Mouse (Mus musculus) intestine, postnatal 0 days (tissue): ENCODE measurements at regions not wholly inside any gene's neighbourhood (a gene's known extent, or its start where the extent isn't known, plus 50 kb on each side); places are given as distances from the start of the nearest gene placed in this dataset.
A peak's percentile ranks its signal among the peaks of the same experiment; 100 is the strongest.

Source experiments
- ATAC-seq: fragments of 200-750 bp; cut with Nextera tagmentation; 2 replicates; pipeline ENCODE4 v1.8.0; 2017; ENCODE audit warnings: mild to moderate bottlenecking, moderate TSS enrichment, moderate library complexity
- H3K27ac ChIP-seq: fragments of 300-500 bp; sonication (generic); 2 replicates; pipeline ENCODE4 v1.5.1; 2014; ENCODE audit warnings: mild to moderate bottlenecking, low read depth, low read length, moderate library complexity
- H3K27me3 ChIP-seq: fragments of 300-500 bp; sonication (generic); replicated peaks from 2 replicates; pipeline ENCODE4 v1.6.1; 2014; ENCODE audit warnings: low read length, mixed read lengths; ENCODE audit not compliant: control insufficient read depth, insufficient read depth
- H3K36me3 ChIP-seq: fragments of 300-500 bp; sonication (generic); 2 replicates; pipeline ENCODE4 v1.6.1; 2014; ENCODE audit warnings: mild to moderate bottlenecking, moderate library complexity; ENCODE audit not compliant: control insufficient read depth, insufficient read depth
- H3K4me1 ChIP-seq: fragments of 300-500 bp; sonication (generic); replicated peaks from 2 replicates; pipeline ENCODE4 v1.6.1; 2014; ENCODE audit warnings: antibody characterized with exemption, low read length, mixed read lengths; ENCODE audit not compliant: control insufficient read depth, insufficient read depth
- H3K4me2 ChIP-seq: fragments of 300-500 bp; sonication (generic); replicated peaks from 2 replicates; pipeline ENCODE4 v1.6.1; 2014; ENCODE audit warnings: low read depth, mild to moderate bottlenecking, moderate library complexity
- H3K4me3 ChIP-seq: fragments of 300-500 bp; sonication (generic); 2 replicates; pipeline ENCODE4 v1.5.1; 2014; ENCODE audit warnings: low read depth, low read length
- H3K9ac ChIP-seq: fragments of 300-500 bp; sonication (generic); 2 replicates; pipeline ENCODE4 v1.6.1; 2014; ENCODE audit warnings: mild to moderate bottlenecking, low read depth, low read length
- H3K9me3 ChIP-seq: fragments of 300-500 bp; sonication (generic); 2 replicates; pipeline ENCODE4 v1.6.1; 2016; ENCODE audit warnings: mixed run types; ENCODE audit not compliant: control insufficient read depth
- CTCF ChIP-seq: sonication (generic); IDR thresholded peaks from 2 replicates; pipeline ENCODE4 v1.5.1; 2016; ENCODE audit warnings: low read depth, mild to moderate bottlenecking, control low read depth, antibody characterized with exemption, moderate library complexity
- WGBS: fragments of 180-500 bp; shearing (Covaris S2); extraction: QIAGEN DNeasy Blood & Tissue Kit; methylation state at CpG from one replicate; pipeline ENCODE4 v1.1.7; 2014; 5-methylcytosine and 5-hydroxymethylcytosine counted together

DNA sequence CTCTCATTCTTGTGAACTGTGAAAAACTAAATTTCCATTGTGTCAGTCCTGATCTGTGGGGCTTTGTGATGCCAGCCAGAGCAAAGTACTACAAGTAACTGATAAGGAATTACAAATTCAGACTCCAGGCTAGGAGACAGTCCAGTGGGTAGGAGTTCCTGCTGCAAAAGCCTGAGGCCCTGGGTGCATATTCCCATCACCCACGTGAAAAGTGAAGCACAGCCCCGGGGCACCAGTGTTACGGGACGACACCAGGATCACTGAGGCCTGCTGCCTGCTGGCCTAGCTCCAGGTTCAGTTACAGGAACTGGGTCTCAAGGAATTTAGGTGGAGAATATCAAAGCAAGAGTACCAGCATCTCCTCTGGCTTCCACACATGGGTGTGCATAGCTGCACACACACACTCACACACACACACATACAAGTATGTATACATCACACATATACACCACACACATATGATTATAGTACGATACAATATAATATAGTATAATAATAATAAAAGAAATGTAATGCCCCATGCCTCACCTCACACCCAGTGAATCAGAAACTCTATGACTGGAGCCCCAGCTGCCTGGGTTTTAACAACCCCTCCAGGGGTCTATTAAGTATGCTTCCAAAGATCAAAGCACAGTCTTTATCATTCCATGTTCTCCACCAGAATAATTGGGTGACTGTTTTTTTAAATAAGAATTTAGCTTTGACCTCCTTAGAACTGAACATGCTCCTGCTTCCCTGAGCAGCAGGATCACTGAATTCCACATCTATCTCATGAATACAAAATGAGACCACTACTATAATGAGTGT is 126.6 kb upstream of the Gm34302 start:
- TF ChIP-seq CTCF: no peak
- H3K9me3 ChIP-seq: no peaks in the 10 kb centered on the region
- H3K27ac ChIP-seq: no peak overlapping the region
- H3K27me3 ChIP-seq: no peaks in the 10 kb centered on the region
- peak overlapping the region; percentile 26; the same call in 1 of the 2 replicates for H3K4me3 ChIP-seq
- no peak overlapping the region for H3K9ac ChIP-seq
- H3K4me1 ChIP-seq: no peaks in the 10 kb centered on the region
- WGBS: 42% methylated on average over 5 of the region's 5 CpGs
- peak overlapping the region; percentile 59 for H3K4me2 ChIP-seq
- ATAC-seq: peak; percentile 85
- H3K36me3 ChIP-seq: no peaks in the 10 kb centered on the region

DNA sequence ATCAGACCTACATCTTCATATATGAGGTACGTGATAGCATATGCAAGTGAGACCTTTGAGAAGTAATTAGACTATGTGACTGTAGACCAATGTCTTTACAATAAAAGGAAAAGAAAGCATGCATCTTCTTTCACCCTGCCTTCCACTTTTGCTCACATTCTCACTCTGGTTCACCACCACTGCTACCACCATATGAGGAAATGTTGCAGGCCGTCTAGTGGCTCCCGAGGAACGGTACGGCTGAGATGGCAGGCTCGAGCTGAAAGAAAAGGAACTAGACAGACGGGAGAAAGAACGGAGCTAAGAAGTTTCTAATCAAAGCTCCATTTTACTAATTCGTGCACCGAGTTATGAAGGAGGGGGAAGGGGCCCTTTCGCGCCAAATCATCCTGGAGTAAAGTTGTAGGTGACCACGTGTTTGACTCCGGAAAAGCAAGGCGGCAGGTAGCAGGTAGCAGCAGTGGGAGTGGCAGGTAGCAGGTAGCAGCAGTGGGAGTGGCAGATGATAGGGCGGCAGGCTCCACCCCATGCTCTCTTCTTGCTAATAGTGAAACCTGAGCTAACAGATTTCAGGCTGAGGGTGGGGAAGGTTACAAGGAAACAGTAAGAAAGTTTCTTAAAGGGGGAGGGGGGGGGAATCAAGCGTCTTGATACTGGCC is 125.9 kb upstream of the Gm34302 start:
- Histone ChIP-seq H3K4me1 (no peaks in the 10 kb centered on the region), H3K27ac (no peak overlapping the region), H3K9ac (no peak overlapping the region), H3K27me3 (no peaks in the 10 kb centered on the region), H3K36me3 (no peaks in the 10 kb centered on the region), H3K4me2 (peak overlapping the region; percentile 59), H3K9me3 (no peaks in the 10 kb centered on the region), H3K4me3 (peak overlapping the region; percentile 26; the same call in 1 of the 2 replicates)
- peak; percentile 94 for ATAC-seq
- TF ChIP-seq CTCF: no peak
- 20% methylated on average over 17 of the region's 17 CpGs for WGBS

DNA sequence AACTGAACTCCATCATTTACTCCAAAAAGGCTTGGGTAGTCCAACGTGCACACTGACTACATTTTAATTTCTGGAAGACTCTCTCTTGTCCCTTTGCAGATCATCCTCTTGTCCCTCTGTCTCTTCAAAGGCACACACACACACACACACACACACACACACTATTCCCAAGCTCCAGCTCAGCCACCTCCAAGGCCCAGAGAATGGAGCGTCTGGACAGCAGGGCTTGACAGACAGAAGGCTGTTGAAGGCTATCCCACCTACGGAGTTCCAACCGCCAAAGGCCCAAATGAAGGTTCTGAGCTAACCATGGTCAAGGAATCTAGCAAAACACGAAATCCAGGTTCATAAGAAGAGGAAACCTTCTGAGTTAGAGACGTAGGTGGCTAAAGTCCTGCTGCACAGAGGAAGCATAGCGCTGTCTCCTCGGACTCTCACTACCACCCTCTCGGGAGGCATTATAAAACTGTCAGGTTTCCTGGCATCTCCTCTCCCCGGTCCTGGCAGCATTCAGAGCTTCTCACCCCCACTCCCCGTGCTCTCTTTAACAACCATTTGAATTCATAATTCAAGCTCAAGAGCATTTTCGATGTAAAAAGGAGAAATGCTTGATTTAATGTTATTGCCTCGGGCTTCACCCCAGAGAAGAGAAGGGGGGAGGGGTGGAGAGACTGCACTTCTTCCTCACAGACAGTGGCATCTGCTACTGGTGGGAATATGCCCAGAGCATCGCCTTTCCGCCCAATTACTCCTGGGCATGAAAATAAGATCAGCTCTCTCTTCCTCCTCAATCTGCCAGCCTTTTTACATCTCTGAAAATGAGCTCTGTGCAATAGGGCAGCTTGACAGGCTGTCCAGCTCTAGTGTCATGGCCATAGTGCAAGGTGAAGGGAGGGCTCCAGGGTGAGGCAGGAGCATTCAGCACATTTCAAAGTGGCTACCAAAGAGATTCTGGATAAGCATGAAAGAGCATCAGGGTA is 99.3 kb upstream of the Gm34302 start:
- no peak overlapping the region for H3K4me3 ChIP-seq
- H3K27ac ChIP-seq: no peak overlapping the region
- no peaks in the 10 kb centered on the region for H3K36me3 ChIP-seq
- H3K27me3 ChIP-seq: no peaks in the 10 kb centered on the region
- 75% methylated on average over 15 of the region's 15 CpGs for WGBS
- no peak for ATAC-seq
- no peak overlapping the region for H3K9ac ChIP-seq
- no peaks in the 10 kb centered on the region for H3K9me3 ChIP-seq
- no peak for TF ChIP-seq CTCF
- no peak overlapping the region for H3K4me2 ChIP-seq
- H3K4me1 ChIP-seq: no peaks in the 10 kb centered on the region

DNA sequence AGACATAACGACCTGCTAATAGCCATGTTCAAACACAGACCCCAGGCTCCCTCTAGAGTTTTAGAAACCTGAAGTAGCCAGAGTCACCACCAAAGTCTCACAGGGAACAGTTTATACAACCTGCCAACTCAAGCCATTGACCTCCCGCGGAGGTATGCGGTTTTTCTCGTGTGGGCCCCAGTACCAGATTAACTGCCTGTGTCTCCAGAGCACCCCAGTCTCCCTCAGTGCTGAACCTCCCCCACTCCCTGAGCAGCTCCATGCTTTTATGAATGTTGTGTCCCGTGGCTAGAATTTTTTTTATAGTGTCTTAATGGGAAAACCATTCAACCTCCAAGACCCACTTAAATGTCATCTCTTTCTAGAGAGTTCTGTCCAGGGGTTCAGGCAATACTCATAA is 98.5 kb upstream of the Gm34302 start:
- Histone ChIP-seq H3K4me2 (no peak overlapping the region), H3K36me3 (no peaks in the 10 kb centered on the region), H3K4me1 (no peaks in the 10 kb centered on the region), H3K9me3 (no peaks in the 10 kb centered on the region), H3K4me3 (no peak overlapping the region), H3K27me3 (no peaks in the 10 kb centered on the region), H3K9ac (no peak overlapping the region), H3K27ac (no peak overlapping the region)
- 46% methylated on average over 6 of the region's 6 CpGs for WGBS
- ATAC-seq: no peak
- no peak for TF ChIP-seq CTCF

DNA sequence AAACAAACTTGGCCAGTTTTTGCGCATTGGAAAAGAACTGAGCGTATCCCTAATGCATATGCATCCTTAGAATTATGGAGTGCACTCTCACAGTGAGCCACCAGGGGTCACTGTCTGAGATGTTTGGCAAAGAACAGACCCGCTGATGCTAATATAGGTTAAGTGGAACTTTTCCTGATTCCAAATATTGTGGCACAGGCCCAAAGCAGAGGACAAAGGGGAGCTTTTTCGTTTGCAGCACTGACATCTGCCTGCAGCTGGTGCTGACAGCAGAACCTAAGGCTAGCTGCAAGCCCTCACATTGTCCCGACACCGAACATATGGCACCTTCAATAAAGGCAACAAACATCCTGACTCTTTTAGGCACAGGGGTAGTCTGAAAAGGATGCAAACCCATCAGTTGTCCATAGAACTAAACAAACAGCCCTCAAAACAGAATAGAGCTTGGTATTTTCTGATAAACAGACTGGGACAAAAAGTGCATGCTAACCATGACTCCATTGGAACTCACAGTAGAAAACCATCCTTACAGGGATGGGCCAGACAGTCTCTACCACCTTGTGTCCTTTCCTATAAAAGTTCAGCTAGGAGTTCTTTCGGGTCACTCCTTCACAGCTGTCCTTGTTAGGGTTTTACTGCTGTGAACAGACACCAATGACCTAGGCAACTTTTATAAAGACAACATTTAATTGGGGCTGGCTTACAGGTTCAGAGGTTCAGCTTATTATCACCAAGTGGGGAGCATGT is 87.1 kb upstream of the Gm34302 start:
- peak; percentile 88 for TF ChIP-seq CTCF
- no peaks in the 10 kb centered on the region for H3K36me3 ChIP-seq
- H3K9me3 ChIP-seq: no peaks in the 10 kb centered on the region
- H3K9ac ChIP-seq: no peak overlapping the region
- H3K4me2 ChIP-seq: no peak overlapping the region
- H3K4me1 ChIP-seq: no peaks in the 10 kb centered on the region
- H3K27me3 ChIP-seq: no peaks in the 10 kb centered on the region
- 45% methylated on average over 7 of the region's 7 CpGs for WGBS
- H3K4me3 ChIP-seq: no peak overlapping the region
- no peak for ATAC-seq
- H3K27ac ChIP-seq: no peak overlapping the region
